Mouse (Mus musculus) right cerebral cortex, adult 18-20 months (tissue): Measurements from ENCODE around the gene Etv2.

Source experiments
- DNase-seq: peaks from one replicate; pipeline ENCODE4 v3.0.0; 2022; ENCODE audit warnings: mixed read lengths

The Etv2 gene

DNA sequence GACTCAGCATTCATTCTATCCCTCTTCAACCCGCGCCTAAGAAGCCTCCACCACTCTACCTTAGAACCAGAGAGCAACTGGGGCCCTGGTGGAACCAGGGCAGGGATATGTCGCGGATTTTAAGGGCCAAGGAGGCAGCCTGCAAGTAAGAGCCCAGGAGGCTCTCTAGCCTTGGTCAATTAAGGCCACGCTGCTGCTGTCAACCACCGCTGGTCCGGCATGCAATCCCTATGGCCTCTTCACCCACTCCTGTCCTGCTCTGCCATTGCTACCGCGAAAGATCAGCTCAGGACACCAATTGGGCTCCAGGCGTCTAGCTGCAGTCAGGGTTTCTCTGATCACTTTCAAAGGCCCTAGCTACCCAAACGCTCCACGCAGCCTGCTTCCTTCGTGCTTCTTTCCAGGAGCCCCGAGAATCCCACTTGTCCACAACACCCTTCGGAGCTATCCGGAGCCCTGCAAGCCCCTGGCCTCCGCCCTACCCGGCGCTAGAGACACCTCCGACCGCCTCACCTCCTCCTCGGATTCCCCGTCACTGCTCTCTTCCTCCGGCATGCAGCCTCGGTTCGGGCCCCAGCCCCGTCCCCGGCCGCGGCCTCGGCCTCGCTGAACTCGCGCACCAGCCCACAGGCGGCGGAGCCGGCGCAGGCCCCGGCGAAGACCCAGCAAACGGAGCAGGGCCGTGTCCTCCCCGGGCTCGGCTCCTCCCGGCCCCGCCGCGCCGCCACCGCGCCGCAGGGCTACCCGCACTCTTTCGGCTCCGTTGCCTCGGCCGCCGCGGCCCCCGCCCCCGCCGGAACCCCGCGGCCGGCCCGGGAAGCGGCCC lies 47.6 kb downstream of the Etv2 start:
- DNase-seq: no peak

GRCm38 (mm10) chr7:30586455-30587020 lies 49.1 kb downstream of the Etv2 start:
- no peak for DNase-seq

DNA sequence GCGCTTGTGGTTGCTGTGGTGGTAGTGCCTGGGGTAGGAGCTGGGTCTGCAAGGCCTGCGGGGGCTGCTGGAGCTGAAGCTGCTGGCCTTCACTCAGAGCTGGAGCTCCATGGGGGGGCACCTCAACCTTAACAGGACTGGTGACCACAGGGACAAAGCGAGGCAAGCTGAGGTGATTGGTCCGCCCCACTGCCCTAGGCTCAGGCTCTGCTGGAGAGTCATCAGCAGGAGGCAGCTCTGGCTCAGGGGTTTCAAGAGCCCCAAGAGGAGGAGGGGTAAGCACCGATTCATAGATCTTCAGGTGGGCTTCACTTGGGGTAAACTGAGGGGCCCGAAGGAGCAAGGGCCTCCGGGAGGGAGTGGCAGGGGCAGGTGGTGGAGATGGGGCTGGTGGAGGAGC lies 50.5 kb downstream of the Etv2 start:
- no peak for DNase-seq

DNA sequence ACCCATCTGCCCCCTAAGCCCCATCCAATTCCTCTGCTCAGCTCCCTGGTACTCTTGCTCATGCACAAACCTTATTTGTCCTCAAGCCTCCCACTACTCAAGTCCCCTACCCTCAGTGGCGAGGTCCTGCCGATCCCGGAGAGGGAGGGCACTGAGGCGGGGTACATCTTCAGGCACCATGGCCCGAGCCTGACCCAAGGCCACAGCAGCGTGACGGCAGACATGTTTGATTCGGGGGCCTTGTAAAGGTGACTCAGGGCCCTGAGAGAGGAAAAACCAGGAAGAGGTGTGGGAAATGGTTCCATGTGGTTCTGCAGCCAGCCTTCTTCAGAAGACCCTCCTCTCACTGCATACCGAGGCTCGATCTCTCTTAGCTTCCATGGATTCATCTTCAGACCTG lies 51.3 kb downstream of the Etv2 start:
- DNase-seq: no peak
